Mouse (Mus musculus) lung, embryonic 16.5 days (tissue): ENCODE measurements around the gene Klf1. TPM values are rescaled to one million over a fixed set of nuclear protein-coding genes. Genes with fewer than 3 reads are reported as not detected.

Experiments used
- ATAC-seq: fragments of 200-750 bp; cut with Nextera tagmentation; 2 replicates; pipeline ENCODE4 v1.8.0; 2017; ENCODE audit warnings: low read depth, mild to moderate bottlenecking, moderate library complexity
- H3K27ac ChIP-seq: fragments of 300-500 bp; sonication (generic); 2 replicates; pipeline ENCODE4 v1.5.1; 2014; ENCODE audit warnings: mild to moderate bottlenecking, control low read depth, low read length
- H3K27me3 ChIP-seq: fragments of 300-500 bp; sonication (generic); 2 replicates; pipeline ENCODE4 v1.6.1; 2014; ENCODE audit warnings: low read depth, low read length, mixed read lengths; ENCODE audit not compliant: control insufficient read depth, insufficient read depth
- H3K36me3 ChIP-seq: fragments of 300-500 bp; sonication (generic); 2 replicates; pipeline ENCODE4 v1.6.1; 2014; ENCODE audit warnings: low read length; ENCODE audit not compliant: control insufficient read depth, insufficient read depth
- H3K4me1 ChIP-seq: fragments of 300-500 bp; sonication (generic); replicated peaks from 2 replicates; pipeline ENCODE4 v1.6.1; 2014; ENCODE audit warnings: low read length, mixed read lengths; ENCODE audit not compliant: control insufficient read depth, insufficient read depth
- H3K4me2 ChIP-seq: fragments of 300-500 bp; sonication (generic); 2 replicates; pipeline ENCODE4 v1.6.1; 2014; ENCODE audit warnings: low read depth, low read length, control low read depth
- H3K4me3 ChIP-seq: fragments of 300-500 bp; sonication (generic); 2 replicates; pipeline ENCODE4 v1.5.1; 2014; ENCODE audit warnings: mild to moderate bottlenecking, low read length, control low read depth
- H3K9ac ChIP-seq: fragments of 300-500 bp; sonication (generic); 2 replicates; pipeline ENCODE4 v1.6.1; 2014; ENCODE audit warnings: low read length, control low read depth
- H3K9me3 ChIP-seq: fragments of 300-500 bp; sonication (generic); 2 replicates; pipeline ENCODE4 v1.6.1; 2016; ENCODE audit warnings: low read length; ENCODE audit not compliant: control insufficient read depth
- WGBS: fragments of 180-500 bp; shearing (Covaris S2); extraction: QIAGEN DNeasy Blood & Tissue Kit; methylation state at CpG from one replicate; pipeline ENCODE4 v1.1.7; 2014; 5-methylcytosine and 5-hydroxymethylcytosine counted together
- polyA plus RNA-seq: library from polyadenylated mRNA; unstranded; fragments of >200 nt; fragmentation: Nextera tagmentation; extraction: Ambion mirVana; gene quantifications from 2 replicates; pipeline ENCODE4 v1.2.1, GENCODE M21; 2015

Gene Klf1
- polyA plus RNA-seq, 1 experiment from 2014 or later, result 1.5 TPM

- Histone ChIP-seq H3K4me3 (peak within 1 kb of the TSS; percentile 41), H3K9ac (peak within 1 kb of the TSS; percentile 1; the same call in 1 of the 2 replicates), H3K36me3 (no peaks in the 10 kb centered on the region), H3K9me3 (no peaks in the 10 kb centered on the region), H3K4me2 (peak within 1 kb of the TSS; percentile 66), H3K4me1 (peaks cover 4% of the 10 kb centered on the region), H3K27ac (no peak within 1 kb of the TSS), H3K27me3 (peaks cover 52% of the 10 kb centered on the region)
- peak; percentile 51; the same call in 1 of the 2 replicates for ATAC-seq
- under 1% methylated on average over 46 of the region's 50 CpGs for WGBS
These were observed 35.3 kb downstream of the Klf1 start, which contains the start of gene Mast1 for GRCm38 (mm10) chr8:84936962-84937546. Gene Mast1, minus strand, starts transcription at chr8:84937359.

- Histone ChIP-seq H3K4me2 (no peak overlapping the region), H3K27ac (no peak overlapping the region), H3K9me3 (no peaks in the 10 kb centered on the region), H3K36me3 (no peaks in the 10 kb centered on the region), H3K27me3 (peaks cover 52% of the 10 kb centered on the region), H3K4me3 (peak overlapping the region; percentile 41; the same call in 1 of the 2 replicates), H3K4me1 (peaks cover 4% of the 10 kb centered on the region), H3K9ac (no peak overlapping the region)
- ATAC-seq, result no peak
- 63% methylated on average over 13 of the region's 13 CpGs for WGBS
These were observed 36.1 kb downstream of the Klf1 start for GRCm38 (mm10) chr8:84937620-84938485.

- no peak overlapping the region for H3K27ac ChIP-seq
- no peak for ATAC-seq
- H3K9ac ChIP-seq, result no peak overlapping the region
- WGBS, result 13% methylated on average over 4 of the region's 4 CpGs
- no peaks in the 10 kb centered on the region for H3K9me3 ChIP-seq
- no peaks in the 10 kb centered on the region for H3K36me3 ChIP-seq
- H3K4me1 ChIP-seq, result peaks cover 10% of the 10 kb centered on the region; the same call in 1 of the 2 replicates
- H3K4me2 ChIP-seq, result no peak overlapping the region
- H3K27me3 ChIP-seq, result peaks cover 45% of the 10 kb centered on the region
- H3K4me3 ChIP-seq, result no peak overlapping the region
These were observed 42.0 kb downstream of the Klf1 start for GRCm38 (mm10) chr8:84943699-84944098.

- Histone ChIP-seq H3K4me2 (no peak overlapping the region), H3K36me3 (no peaks in the 10 kb centered on the region), H3K27me3 (peaks cover 44% of the 10 kb centered on the region), H3K27ac (no peak overlapping the region), H3K4me1 (peaks cover 10% of the 10 kb centered on the region; the same call in 1 of the 2 replicates), H3K9me3 (no peaks in the 10 kb centered on the region), H3K9ac (no peak overlapping the region), H3K4me3 (no peak overlapping the region)
- 4% methylated on average over 26 of the region's 26 CpGs for WGBS
- ATAC-seq, result 0 out of 2 replicates have a peak, but pooled peaks have one; percentile 41
These were observed 42.9 kb downstream of the Klf1 start for GRCm38 (mm10) chr8:84944478-84945160.

- Histone ChIP-seq H3K4me1 (peaks cover 10% of the 10 kb centered on the region; the same call in 1 of the 2 replicates), H3K4me2 (no peak overlapping the region), H3K9me3 (no peaks in the 10 kb centered on the region), H3K27me3 (peaks cover 44% of the 10 kb centered on the region), H3K27ac (no peak overlapping the region), H3K9ac (no peak overlapping the region), H3K36me3 (no peaks in the 10 kb centered on the region), H3K4me3 (no peak overlapping the region)
- WGBS, result 4% methylated on average over 11 of the region's 11 CpGs
- 0 out of 2 replicates have a peak, but pooled peaks have one; percentile 13 for ATAC-seq
These were observed 43.5 kb downstream of the Klf1 start for GRCm38 (mm10) chr8:84945235-84945632.

- peaks cover 10% of the 10 kb centered on the region; the same call in 1 of the 2 replicates for H3K4me1 ChIP-seq
- H3K27me3 ChIP-seq, result peaks cover 48% of the 10 kb centered on the region
- no peaks in the 10 kb centered on the region for H3K36me3 ChIP-seq
- ATAC-seq, result 0 out of 2 replicates have a peak, but pooled peaks have one; percentile 18
- H3K4me3 ChIP-seq, result peak overlapping the region; percentile 49
- no peak overlapping the region for H3K9ac ChIP-seq
- peak overlapping the region; percentile 82 for H3K4me2 ChIP-seq
- no peaks in the 10 kb centered on the region for H3K9me3 ChIP-seq
- WGBS, result 1% methylated on average over 50 of the region's 67 CpGs
- no peak overlapping the region for H3K27ac ChIP-seq
These were observed 44.2 kb downstream of the Klf1 start for GRCm38 (mm10) chr8:84945633-84946527.

- 12% methylated on average over 17 of the region's 17 CpGs for WGBS
- H3K36me3 ChIP-seq, result no peaks in the 10 kb centered on the region
- peak within 1 kb of the TSS; percentile 82 for H3K4me2 ChIP-seq
- peaks cover 48% of the 10 kb centered on the region for H3K27me3 ChIP-seq
- ATAC-seq, result peak; percentile 31; the same call in 1 of the 2 replicates
- no peak within 1 kb of the TSS for H3K27ac ChIP-seq
- H3K4me1 ChIP-seq, result peaks cover 10% of the 10 kb centered on the region; the same call in 1 of the 2 replicates
- peak within 1 kb of the TSS; percentile 49 for H3K4me3 ChIP-seq
- no peak within 1 kb of the TSS for H3K9ac ChIP-seq
- no peaks in the 10 kb centered on the region for H3K9me3 ChIP-seq
These were observed 45.0 kb downstream of the Klf1 start, which contains the start of gene Rtbdn for GRCm38 (mm10) chr8:84946528-84947240. Gene Rtbdn, plus strand, starts transcription at chr8:84946991.

- 9% methylated on average over 9 of the region's 9 CpGs for WGBS
- H3K9me3 ChIP-seq, result no peaks in the 10 kb centered on the region
- H3K4me2 ChIP-seq, result no peak overlapping the region
- ATAC-seq, result peak; percentile 34; the same call in 1 of the 2 replicates
- no peaks in the 10 kb centered on the region for H3K36me3 ChIP-seq
- peaks cover 10% of the 10 kb centered on the region; the same call in 1 of the 2 replicates for H3K4me1 ChIP-seq
- H3K9ac ChIP-seq, result no peak overlapping the region
- peaks cover 48% of the 10 kb centered on the region for H3K27me3 ChIP-seq
- no peak overlapping the region for H3K27ac ChIP-seq
- no peak overlapping the region for H3K4me3 ChIP-seq
These were observed 45.5 kb downstream of the Klf1 start for GRCm38 (mm10) chr8:84947241-84947545.
